Mouse (Mus musculus) erythroblast, embryonic 14.5 days (primary cell): ENCODE measurements around the gene Mthfsl. TPM values are rescaled to one million over a fixed set of nuclear protein-coding genes. Genes with fewer than 3 reads are reported as not detected.
"Not testable (repeated sequence)": the region's sequence is repeated elsewhere in the genome, so short reads cannot be mapped to it uniquely, and the experiment has no call there.

Experiments
- H3K27me3 ChIP-seq: 2 replicates; pipeline ENCODE4 v1.6.1; 2012; ENCODE audit warnings: inconsistent platforms; ENCODE audit not compliant: control insufficient read depth
- H3K36me3 ChIP-seq: 2 replicates; pipeline ENCODE4 v1.6.1; 2012; ENCODE audit warnings: mild to moderate bottlenecking, inconsistent platforms; ENCODE audit not compliant: control insufficient read depth
- H3K4me1 ChIP-seq: 2 replicates; pipeline ENCODE4 v1.6.1; 2012; ENCODE audit warnings: inconsistent platforms; ENCODE audit not compliant: control insufficient read depth
- H3K4me3 ChIP-seq: replicated peaks from 2 replicates; pipeline ENCODE3; 2012; ENCODE audit warnings: moderate library complexity, mild to moderate bottlenecking, inconsistent platforms
- H3K9me3 ChIP-seq: 2 replicates; pipeline ENCODE4 v1.6.1; 2012; ENCODE audit warnings: low read length, inconsistent platforms, mixed read lengths; ENCODE audit not compliant: control insufficient read depth
- GATA1 ChIP-seq: IDR thresholded peaks from 2 replicates; pipeline ENCODE4 v1.6.1; 2012; ENCODE audit warnings: low read length, inconsistent platforms, mixed read lengths
- TAL1 ChIP-seq: IDR thresholded peaks from 3 replicates; pipeline ENCODE4 v1.6.1; 2012; ENCODE audit warnings: low read length, inconsistent platforms, mixed read lengths
- polyA plus RNA-seq: library from polyadenylated mRNA; stranded (reverse); fragments of >175 nt; gene quantifications from 2 replicates; pipeline ENCODE4 v1.2.3, GENCODE M21; 2012

The Mthfsl gene
- polyA plus RNA-seq, 1 experiment, result 0.51 TPM

GRCm38 (mm10) chr9:88712164-88712749 lies 7.8 kb downstream of the Mthfsl start:
- not testable (repeated sequence) for H3K36me3 ChIP-seq, H3K27me3 ChIP-seq, H3K9me3 ChIP-seq, H3K4me3 ChIP-seq, H3K4me1 ChIP-seq

DNA sequence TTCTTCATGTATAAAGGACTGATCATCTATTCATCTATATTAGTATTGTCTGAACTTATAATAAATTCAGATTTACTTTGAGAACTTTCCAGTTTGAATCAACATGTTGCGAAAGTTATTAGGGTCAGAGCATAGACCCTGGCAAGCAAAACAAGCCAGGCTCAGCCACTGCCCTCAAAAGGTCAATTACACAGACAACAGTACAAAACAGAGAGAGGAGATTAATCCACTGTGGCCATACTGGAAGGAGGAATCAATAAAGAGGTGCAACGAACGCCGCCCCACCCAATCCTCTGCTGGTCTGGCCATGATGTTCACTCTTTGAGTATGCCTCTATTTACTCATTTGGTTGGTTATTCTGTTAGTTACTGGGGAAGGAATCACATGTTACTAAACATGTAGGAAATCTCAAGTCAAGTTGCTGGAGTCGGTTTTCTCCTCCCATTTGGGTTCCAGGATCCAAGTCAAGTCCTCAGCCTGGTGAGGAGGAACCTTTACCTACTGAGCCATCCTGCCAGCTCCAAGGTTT lies 9.1 kb downstream of the Mthfsl start:
- not testable (repeated sequence) for H3K9me3 ChIP-seq, H3K27me3 ChIP-seq

GRCm38 (mm10) chr9:88710439-88710838 lies 9.7 kb downstream of the Mthfsl start:
- H3K36me3 ChIP-seq, H3K4me3 ChIP-seq, H3K27me3 ChIP-seq, H3K4me1 ChIP-seq, H3K9me3 ChIP-seq: not testable (repeated sequence)

More for the DNA sequence above, 9.1 kb downstream of the Mthfsl start:
- not testable (repeated sequence) for H3K36me3 ChIP-seq, H3K4me1 ChIP-seq, H3K4me3 ChIP-seq

- not testable (repeated sequence) for H3K4me3 ChIP-seq, H3K9me3 ChIP-seq, H3K4me1 ChIP-seq, H3K36me3 ChIP-seq, H3K27me3 ChIP-seq
Observed at GRCm38 (mm10) chr9:88709794-88710193, 10.3 kb downstream of the Mthfsl start.

- Histone ChIP-seq H3K4me3 (no peak overlapping the region), H3K4me1 (no peaks in the 10 kb centered on the region), H3K27me3 (no peaks in the 10 kb centered on the region), H3K36me3 (no peaks in the 10 kb centered on the region), H3K9me3 (no peaks in the 10 kb centered on the region)
- TF ChIP-seq TAL1, result no peak
- TF ChIP-seq GATA1, result no peak
Observed at GRCm38 (mm10) chr9:88709304-88709703, 10.8 kb downstream of the Mthfsl start.

- no peak overlapping the region for H3K4me3 ChIP-seq
- H3K27me3 ChIP-seq, result no peaks in the 10 kb centered on the region
- TF ChIP-seq TAL1 (no peak), GATA1 (no peak)
- H3K36me3 ChIP-seq, result no peaks in the 10 kb centered on the region
- H3K9me3 ChIP-seq, result no peaks in the 10 kb centered on the region
- H3K4me1 ChIP-seq, result no peaks in the 10 kb centered on the region
Observed at GRCm38 (mm10) chr9:88706700-88707099, 13.4 kb downstream of the Mthfsl start.

DNA sequence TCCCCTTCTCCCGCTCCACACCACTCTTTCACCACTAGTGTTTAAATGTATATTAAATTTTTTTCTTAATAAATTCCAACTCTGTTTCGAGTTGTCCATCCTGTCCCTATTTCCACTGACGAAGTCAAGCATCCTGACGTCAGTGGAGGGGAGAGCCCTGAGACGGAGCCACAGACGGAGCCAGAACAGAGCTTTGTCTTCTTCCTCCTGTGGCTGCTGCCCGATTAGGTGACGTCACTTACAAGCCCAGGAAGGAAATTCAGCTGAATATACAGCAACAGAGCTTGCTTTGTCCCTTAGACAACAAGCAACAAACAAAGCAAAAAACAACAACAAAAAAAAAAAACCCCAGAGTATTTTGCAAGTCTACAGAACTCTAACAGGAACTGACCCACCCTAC lies 14.9 kb downstream of the Mthfsl start:
- not testable (repeated sequence) for H3K4me3 ChIP-seq, H3K9me3 ChIP-seq, H3K4me1 ChIP-seq, H3K36me3 ChIP-seq, H3K27me3 ChIP-seq

- H3K4me3 ChIP-seq, H3K36me3 ChIP-seq, H3K27me3 ChIP-seq, H3K9me3 ChIP-seq, H3K4me1 ChIP-seq: not testable (repeated sequence)
Observed at GRCm38 (mm10) chr9:88698746-88699145, 21.4 kb downstream of the Mthfsl start.

- not testable (repeated sequence) for H3K27me3 ChIP-seq, H3K4me3 ChIP-seq, H3K4me1 ChIP-seq, H3K9me3 ChIP-seq, H3K36me3 ChIP-seq
Observed at GRCm38 (mm10) chr9:88691307-88691706, 28.8 kb downstream of the Mthfsl start.

DNA sequence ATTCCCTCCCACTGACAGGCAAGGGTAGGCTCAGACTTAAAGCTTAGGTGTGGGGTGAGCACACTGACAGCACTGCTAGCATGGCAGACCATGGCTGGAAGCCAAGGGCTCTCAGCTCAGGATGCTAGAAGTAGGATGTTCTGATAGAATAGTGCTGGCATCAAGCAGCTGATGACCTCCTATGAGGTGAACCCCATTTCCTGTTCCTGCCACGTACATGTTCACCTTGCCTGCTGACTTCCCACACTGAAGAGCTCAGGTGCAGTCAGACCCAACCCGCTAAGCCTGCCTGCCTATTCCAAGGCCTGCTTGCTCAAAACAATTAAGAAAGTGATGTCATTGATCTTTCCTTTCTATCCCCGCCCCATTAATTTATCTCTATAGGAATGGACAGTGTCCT lies 30.6 kb downstream of the Mthfsl start:
- not testable (repeated sequence) for H3K36me3 ChIP-seq, H3K9me3 ChIP-seq, H3K27me3 ChIP-seq, H3K4me3 ChIP-seq, H3K4me1 ChIP-seq

DNA sequence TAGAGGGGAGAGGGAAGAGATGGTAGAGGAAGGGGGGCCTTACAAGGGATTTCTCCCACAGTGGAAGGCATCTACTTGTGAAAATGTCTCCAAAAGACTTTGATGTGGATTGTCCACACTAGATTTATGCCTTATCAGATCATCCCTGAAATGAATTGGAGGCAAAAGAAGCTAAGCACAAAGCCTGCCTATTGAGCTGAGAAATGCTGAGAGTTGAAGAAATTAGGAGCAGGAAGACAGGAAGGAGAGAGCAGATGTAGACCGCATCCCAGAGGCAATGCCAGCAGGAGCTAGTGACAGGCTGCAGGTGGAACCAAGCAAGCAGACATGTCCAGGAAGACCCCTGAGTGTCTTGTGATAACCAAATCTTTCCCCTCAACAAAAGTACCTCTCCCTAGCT lies 33.4 kb downstream of the Mthfsl start:
- not testable (repeated sequence) for H3K9me3 ChIP-seq, H3K4me1 ChIP-seq, H3K27me3 ChIP-seq, H3K36me3 ChIP-seq, H3K4me3 ChIP-seq

GRCm38 (mm10) chr9:88658341-88658740 lies 61.8 kb downstream of the Mthfsl start:
- H3K4me1 ChIP-seq, H3K9me3 ChIP-seq, H3K4me3 ChIP-seq: not testable (repeated sequence)

DNA sequence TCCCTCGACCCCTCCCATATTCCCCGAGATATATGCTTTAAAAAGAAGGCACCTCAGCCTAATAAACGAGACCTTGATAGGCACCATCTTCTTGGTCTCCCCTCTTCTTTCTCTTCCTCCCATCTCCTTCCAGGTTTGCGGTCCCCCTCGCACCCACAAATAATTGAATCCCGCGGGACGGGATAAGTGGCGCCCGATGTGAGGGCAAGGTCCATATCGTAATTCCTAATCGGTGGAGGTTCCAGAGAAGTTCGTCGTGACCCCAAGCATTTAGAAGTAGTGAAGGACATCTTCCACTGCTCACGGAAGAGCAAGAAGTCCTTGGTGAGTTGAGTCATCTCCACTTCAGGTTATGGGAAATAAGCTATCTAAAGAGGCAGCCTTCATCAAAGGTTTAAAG lies 69.4 kb downstream of the Mthfsl start:
- not testable (repeated sequence) for H3K27me3 ChIP-seq, H3K4me1 ChIP-seq, H3K4me3 ChIP-seq, H3K36me3 ChIP-seq
- peaks cover 10% of the 10 kb centered on the region for H3K9me3 ChIP-seq

More at GRCm38 (mm10) chr9:88658341-88658740, 61.8 kb downstream of the Mthfsl start:
- H3K27me3 ChIP-seq, H3K36me3 ChIP-seq: not testable (repeated sequence)
